Mouse (Mus musculus) lung, postnatal 4 days (tissue): ENCODE data around the gene Etv5.

ENCODE experiments used
- DNase-seq, 2 experiments: peaks; one replicate each; pipeline ENCODE4 v3.0.0; 2021

The Etv5 gene

GRCm38 (mm10) chr16:22429377-22429776 lies 10.1 kb downstream of the Etv5 start:
- DNase-seq = no peak

- peak; percentile 86 to 90 for DNase-seq
Measured at GRCm38 (mm10) chr16:22428853-22429341, 10.6 kb downstream of the Etv5 start.

DNA sequence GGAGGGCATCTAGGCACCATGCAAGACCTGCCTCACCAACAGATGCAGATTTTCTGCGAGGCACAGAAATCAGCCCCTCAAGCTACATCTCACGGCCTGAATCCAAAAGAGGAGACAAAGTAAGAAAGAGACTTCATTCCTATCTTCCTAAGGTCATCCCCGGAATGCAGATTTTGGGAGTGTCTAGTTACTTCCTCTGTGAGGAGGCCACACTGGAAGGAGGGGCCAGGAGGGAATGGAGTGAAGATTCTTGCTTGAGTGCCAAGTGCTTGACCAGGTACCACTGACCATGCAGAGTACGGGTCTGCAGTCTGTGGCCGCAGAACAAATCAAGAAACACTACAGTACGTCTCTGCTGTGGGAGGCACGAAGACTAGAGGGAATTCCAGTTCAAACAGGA lies 12.7 kb downstream of the Etv5 start:
- DNase-seq = no peak

DNA sequence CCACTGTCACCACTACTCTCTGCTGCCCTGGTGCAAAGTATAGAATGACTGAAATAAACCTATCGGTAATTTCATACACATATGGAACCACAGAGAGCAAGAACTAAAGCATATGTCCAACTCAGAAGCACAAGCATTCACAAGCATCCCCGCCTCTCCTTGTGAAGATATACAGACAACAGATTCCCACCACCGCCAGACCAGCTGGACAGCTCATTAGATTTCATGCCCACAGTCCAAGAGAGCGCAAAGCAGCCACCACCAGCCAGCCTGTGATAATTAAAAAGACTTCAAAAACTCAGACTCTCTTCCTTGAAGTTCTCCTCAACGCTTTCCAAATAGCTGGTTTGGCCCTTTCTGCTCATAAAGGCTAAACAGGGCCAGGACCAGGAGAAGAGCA lies 17.3 kb downstream of the Etv5 start:
- DNase-seq = no peak

DNA sequence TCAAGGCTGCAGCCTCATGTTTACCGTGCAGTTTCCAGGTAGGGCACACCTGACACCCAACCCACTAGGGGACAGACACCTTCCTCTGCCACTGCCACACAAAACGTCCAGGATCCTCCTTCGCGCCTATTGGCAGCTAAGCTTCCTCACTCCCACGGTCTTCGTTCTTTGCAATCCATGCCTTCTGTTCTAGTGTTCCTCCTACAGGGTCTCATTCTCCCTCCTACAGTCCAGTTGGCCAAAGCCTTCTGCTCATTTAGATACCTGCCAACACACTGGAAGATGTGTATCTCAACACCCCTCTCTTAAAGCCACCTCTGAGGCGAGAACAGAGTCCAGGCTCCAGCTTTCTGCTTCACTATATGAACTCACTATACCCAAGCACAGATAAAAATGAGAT lies 21.6 kb downstream of the Etv5 start:
- DNase-seq = no peak

- no peak for DNase-seq
Measured at GRCm38 (mm10) chr16:22417044-22417443, 22.5 kb downstream of the Etv5 start.

DNA sequence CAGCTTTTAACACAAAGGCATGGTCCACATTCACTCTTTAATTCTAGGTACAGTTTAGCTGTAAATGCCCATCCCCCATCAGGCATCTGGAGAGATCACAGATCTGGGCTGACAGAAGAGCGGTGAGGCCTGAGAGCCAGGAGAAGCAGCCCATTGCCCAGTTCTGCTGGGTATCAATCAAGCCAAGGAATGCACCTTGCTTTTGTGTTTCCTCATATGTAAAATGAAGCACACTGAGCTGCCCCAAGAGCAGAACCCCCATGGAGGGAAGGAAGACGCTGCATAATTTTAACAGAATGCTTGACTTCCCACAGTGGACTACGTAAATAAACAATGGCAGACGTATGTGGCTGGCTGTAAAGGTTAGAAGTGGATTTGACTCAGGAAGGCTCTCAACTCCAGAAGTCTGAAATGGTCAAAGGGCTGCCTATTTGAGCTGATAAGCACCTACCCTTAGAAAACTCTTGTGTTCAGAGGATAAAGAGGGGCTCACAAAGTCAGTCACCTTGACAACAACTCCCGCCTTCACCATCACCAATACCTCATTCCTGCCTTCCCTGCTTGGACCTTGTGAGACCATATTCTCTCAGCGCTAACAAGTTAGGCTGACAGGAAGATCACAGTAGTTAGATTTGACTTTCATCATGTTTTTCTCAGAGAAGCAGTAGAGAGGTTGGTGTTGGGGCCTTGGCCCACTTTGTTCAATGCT lies 23.2 kb downstream of the Etv5 start:
- DNase-seq = no peak

- no peak for DNase-seq
Measured at GRCm38 (mm10) chr16:22414205-22414754, 25.2 kb downstream of the Etv5 start.

GRCm38 (mm10) chr16:22412459-22413229 lies 26.9 kb downstream of the Etv5 start:
- DNase-seq = no peak

GRCm38 (mm10) chr16:22411764-22412163 lies 27.8 kb downstream of the Etv5 start:
- no peak for DNase-seq

DNA sequence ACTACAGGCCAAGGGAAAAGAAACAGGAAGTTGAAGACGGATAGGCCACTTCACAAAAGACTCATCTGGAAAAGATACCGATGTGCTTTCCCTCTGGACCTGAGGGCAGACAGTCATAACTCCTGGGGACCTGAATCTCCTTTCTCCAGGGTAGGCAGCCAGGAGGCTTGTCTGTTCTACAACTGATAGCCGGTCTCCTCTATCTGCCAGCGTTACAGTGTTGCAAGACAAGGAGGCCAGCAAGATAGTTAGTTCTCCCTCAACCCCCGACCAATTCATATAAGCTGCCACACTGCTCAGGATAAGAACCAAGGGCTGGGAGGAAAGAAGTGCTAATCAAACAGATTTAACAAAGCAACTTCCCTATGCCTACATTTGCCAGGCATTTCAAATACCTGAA lies 29.5 kb downstream of the Etv5 start:
- no peak for DNase-seq

GRCm38 (mm10) chr16:22408642-22409360 lies 30.7 kb downstream of the Etv5 start:
- DNase-seq = no peak

- DNase-seq = no peak
Measured at GRCm38 (mm10) chr16:22406747-22407146, 32.8 kb downstream of the Etv5 start.

DNA sequence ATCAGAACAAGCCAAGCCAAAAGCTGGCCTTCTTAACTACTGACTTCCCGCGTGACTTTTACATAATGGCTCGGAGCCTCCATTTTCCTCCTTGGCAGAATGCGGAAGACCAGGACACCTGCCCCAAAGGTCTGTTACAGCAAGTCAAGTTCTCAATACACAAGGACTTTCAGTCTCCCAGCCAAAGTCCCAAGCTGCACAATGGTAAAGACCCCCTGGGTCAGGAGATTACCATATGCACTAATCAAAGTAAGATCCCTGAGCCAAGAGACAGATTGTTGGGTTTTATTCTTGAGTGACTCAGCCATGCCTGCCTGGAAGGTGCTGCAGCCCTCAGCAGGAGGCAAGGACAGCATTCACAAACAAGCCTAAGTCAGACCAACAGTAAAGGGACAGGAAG lies 33.5 kb downstream of the Etv5 start:
- DNase-seq = no peak

GRCm38 (mm10) chr16:22405492-22405891 lies 34.0 kb downstream of the Etv5 start:
- peak; percentile 46 to 71 for DNase-seq

GRCm38 (mm10) chr16:22403715-22404114 lies 35.8 kb downstream of the Etv5 start:
- no peak for DNase-seq

- no peak for DNase-seq
Measured at GRCm38 (mm10) chr16:22402600-22402999, 36.9 kb downstream of the Etv5 start.

DNA sequence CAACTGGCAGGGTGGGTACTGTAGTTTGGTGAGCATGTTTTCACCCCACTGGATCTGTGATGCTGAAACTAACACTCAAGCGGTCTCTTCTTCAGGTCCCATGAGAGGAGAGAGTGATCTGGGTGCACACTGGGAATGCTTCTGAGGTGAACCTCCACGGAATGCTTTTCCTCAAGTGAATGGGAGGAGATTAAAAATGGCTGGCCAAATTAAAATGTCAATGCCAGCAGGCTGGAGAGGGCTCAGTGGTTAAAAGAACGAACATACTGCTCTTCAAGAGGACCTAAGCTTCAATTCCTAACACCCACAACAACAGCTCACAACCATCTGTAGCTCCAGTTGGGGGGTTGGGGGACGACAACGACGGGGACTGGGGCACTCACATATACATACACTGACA lies 39.3 kb downstream of the Etv5 start:
- DNase-seq = no peak

DNA sequence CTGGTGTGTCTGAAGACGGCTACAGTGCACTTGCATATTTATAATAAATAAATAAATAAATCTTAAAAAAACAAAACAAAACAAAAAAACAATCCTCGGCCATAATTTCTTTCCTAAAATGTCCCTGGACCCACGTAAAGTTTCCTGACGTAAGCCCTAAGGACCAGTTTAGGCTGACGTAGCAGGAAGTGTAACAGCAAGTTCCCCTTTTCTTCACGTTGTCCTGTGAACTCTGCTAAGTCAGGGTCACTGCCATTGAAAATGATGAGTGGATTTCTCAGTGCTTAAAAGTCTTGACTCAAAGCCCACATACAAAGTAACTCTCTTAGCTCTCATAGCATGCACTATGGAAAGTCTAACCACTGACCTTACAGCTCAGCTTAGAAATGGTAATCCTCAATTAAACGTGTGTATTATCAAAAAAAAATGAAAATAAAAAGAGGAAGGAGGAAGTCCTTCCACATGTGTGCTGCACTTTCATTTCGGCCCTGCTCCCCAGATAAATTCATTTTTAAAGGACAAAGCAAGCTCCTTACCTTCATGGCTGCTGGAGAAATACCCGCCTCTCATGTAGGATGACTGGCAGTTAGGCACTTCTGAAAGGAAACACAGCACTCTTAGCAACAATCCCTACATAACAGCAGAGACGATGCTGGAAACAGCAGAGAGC lies 40.6 kb downstream of the Etv5 start:
- no peak for DNase-seq

DNA sequence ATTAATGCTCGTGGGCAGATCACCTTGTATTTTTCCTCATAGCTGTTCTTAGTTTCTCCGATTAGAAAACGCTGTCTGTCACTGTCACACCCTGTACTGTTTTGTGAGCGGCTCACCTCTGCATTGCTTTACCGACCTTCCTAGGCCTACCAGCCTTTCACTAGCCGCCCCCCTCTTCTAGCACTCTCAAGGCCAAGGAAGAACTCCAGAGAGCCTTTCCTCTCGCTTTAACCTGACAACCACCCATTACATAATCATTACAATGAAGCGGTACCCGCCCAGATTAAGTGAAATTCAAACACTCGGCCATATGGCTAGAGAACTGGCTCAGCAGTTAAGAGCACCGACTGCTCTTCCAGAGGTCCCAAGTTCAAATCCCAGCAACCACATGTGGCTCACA lies 41.2 kb downstream of the Etv5 start:
- DNase-seq = no peak

DNA sequence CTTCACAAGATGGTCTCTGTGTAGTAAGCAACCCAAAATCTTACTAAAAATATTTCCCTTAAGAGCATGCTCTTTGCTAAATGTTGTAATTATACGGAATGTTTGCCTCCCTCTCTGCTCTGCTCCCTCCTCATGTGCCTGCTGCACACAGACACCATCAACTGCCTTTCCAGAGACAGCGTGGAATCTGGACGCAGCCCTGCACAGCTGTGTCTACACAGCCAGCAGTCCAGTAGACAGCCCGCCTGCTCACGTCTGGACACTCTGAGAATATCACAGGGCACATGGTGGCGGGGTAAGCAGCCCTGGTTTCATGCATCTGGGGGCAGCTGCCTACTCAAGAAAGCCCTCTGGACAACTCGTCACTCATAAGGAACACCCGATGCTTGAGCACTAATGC lies 43.1 kb downstream of the Etv5 start:
- DNase-seq = peak in 1 of 2 experiments; percentile 59

GRCm38 (mm10) chr16:22395093-22395844 lies 44.2 kb downstream of the Etv5 start:
- no peak for DNase-seq
